Mouse (Mus musculus): ENCODE measurements around the gene Ap2a2. TPM values are rescaled to one million over a fixed set of nuclear protein-coding genes. Genes with fewer than 3 reads are reported as not detected.
A peak's percentile ranks its signal among the peaks of the same experiment; 100 is the strongest.
"Not testable (repeated sequence)": the region's sequence is repeated elsewhere in the genome, so short reads cannot be mapped to it uniquely, and the experiment has no call there.

The Ap2a2 gene
- polyA plus RNA-seq, 1 experiment from 2014 or later = 100 TPM

- Histone ChIP-seq H3K4me1 (ENCODE audit: control insufficient read depth, insufficient read depth, low read length) (no peaks in the 10 kb centered on the region), H3K4me3 (ENCODE audit: low read depth, low read length) (no peak overlapping the region), H3K9me3 (ENCODE audit: control insufficient read depth, low read length) (no peaks in the 10 kb centered on the region), H3K27me3 (ENCODE audit: control insufficient read depth, insufficient read depth, low read length) (no peaks in the 10 kb centered on the region), H3K27ac (ENCODE audit: low read depth, low read length) (no peak overlapping the region), H3K36me3 (ENCODE audit: control insufficient read depth, insufficient read depth, low read length) (peaks cover 16% of the 10 kb centered on the region), H3K4me2 (ENCODE audit: low read depth) (no peak overlapping the region), H3K9ac (ENCODE audit: low read length) (no peak overlapping the region)
- ATAC-seq (ENCODE audit: insufficient read depth, low FRiP score, low TSS enrichment) = no peak
- WGBS = 88% methylated on average over 2 of the region's 2 CpGs
- no peak for DNase-seq (ENCODE audit: low spot score)
These were observed 62.2 kb downstream of the Ap2a2 start for GRCm38 (mm10) chr7:141624214-141624613.

GRCm38 (mm10) chr7:141625120-141625810, 63.3 kb downstream of the Ap2a2 start:
- 92% methylated on average over 6 of the region's 6 CpGs for WGBS
- DNase-seq (ENCODE audit: low spot score) (no peak), ATAC-seq (ENCODE audit: insufficient read depth, low FRiP score, low TSS enrichment) (no peak)
- peaks cover 17% of the 10 kb centered on the region for H3K36me3 ChIP-seq (ENCODE audit: control insufficient read depth, insufficient read depth, low read length)
- H3K4me1 ChIP-seq (ENCODE audit: control insufficient read depth, insufficient read depth, low read length) = no peaks in the 10 kb centered on the region
- H3K27ac ChIP-seq (ENCODE audit: low read depth, low read length) = no peak overlapping the region
- H3K4me2 ChIP-seq (ENCODE audit: low read depth) = no peak overlapping the region
- H3K9ac ChIP-seq (ENCODE audit: low read length) = no peak overlapping the region
- no peaks in the 10 kb centered on the region for H3K27me3 ChIP-seq (ENCODE audit: control insufficient read depth, insufficient read depth, low read length)
- H3K9me3 ChIP-seq (ENCODE audit: control insufficient read depth, low read length) = no peaks in the 10 kb centered on the region
- H3K4me3 ChIP-seq (ENCODE audit: low read depth, low read length) = no peak overlapping the region

- H3K27me3 ChIP-seq (ENCODE audit: control insufficient read depth, insufficient read depth, low read length) = no peaks in the 10 kb centered on the region
- WGBS = 93% methylated on average over 2 of the region's 2 CpGs
- no peak overlapping the region for H3K27ac ChIP-seq (ENCODE audit: low read depth, low read length)
- ATAC-seq (ENCODE audit: insufficient read depth, low FRiP score, low TSS enrichment) (no peak), DNase-seq (ENCODE audit: low spot score) (no peak)
- H3K9ac ChIP-seq (ENCODE audit: low read length) = no peak overlapping the region
- no peaks in the 10 kb centered on the region for H3K4me1 ChIP-seq (ENCODE audit: control insufficient read depth, insufficient read depth, low read length)
- H3K4me3 ChIP-seq (ENCODE audit: low read depth, low read length) = no peak overlapping the region
- H3K36me3 ChIP-seq (ENCODE audit: control insufficient read depth, insufficient read depth, low read length) = peaks cover 11% of the 10 kb centered on the region
- H3K4me2 ChIP-seq (ENCODE audit: low read depth) = no peak overlapping the region
- H3K9me3 ChIP-seq (ENCODE audit: control insufficient read depth, low read length) = no peaks in the 10 kb centered on the region
These were observed 66.0 kb downstream of the Ap2a2 start for GRCm38 (mm10) chr7:141628018-141628417.

GRCm38 (mm10) chr7:141629241-141629640, 67.3 kb downstream of the Ap2a2 start:
- Histone ChIP-seq H3K9ac (ENCODE audit: low read length) (no peak overlapping the region), H3K4me2 (ENCODE audit: low read depth) (no peak overlapping the region), H3K27ac (ENCODE audit: low read depth, low read length) (no peak overlapping the region), H3K36me3 (ENCODE audit: control insufficient read depth, insufficient read depth, low read length) (peaks cover 11% of the 10 kb centered on the region), H3K27me3 (ENCODE audit: control insufficient read depth, insufficient read depth, low read length) (no peaks in the 10 kb centered on the region), H3K9me3 (ENCODE audit: control insufficient read depth, low read length) (no peaks in the 10 kb centered on the region), H3K4me1 (ENCODE audit: control insufficient read depth, insufficient read depth, low read length) (no peaks in the 10 kb centered on the region), H3K4me3 (ENCODE audit: low read depth, low read length) (no peak overlapping the region)
- WGBS = 93% methylated on average over 3 of the region's 3 CpGs
- DNase-seq (ENCODE audit: low spot score) = no peak
- no peak for ATAC-seq (ENCODE audit: insufficient read depth, low FRiP score, low TSS enrichment)

- H3K4me3 ChIP-seq (ENCODE audit: low read depth, low read length); H3K27ac ChIP-seq (ENCODE audit: low read depth, low read length); H3K9ac ChIP-seq (ENCODE audit: low read length); DNase-seq (ENCODE audit: low spot score); H3K36me3 ChIP-seq (ENCODE audit: control insufficient read depth, insufficient read depth, low read length); H3K27me3 ChIP-seq (ENCODE audit: control insufficient read depth, insufficient read depth, low read length); H3K9me3 ChIP-seq (ENCODE audit: control insufficient read depth, low read length); H3K4me2 ChIP-seq (ENCODE audit: low read depth); H3K4me1 ChIP-seq (ENCODE audit: control insufficient read depth, insufficient read depth, low read length): not testable (repeated sequence)
- peak; percentile 45 for ATAC-seq (ENCODE audit: insufficient read depth, low FRiP score, low TSS enrichment)
- 97% methylated on average over 1 of the region's 3 CpGs for WGBS
These were observed 76.1 kb downstream of the Ap2a2 start for GRCm38 (mm10) chr7:141638077-141638476.

- not testable (repeated sequence) for DNase-seq (ENCODE audit: low spot score); H3K9ac ChIP-seq (ENCODE audit: low read length); H3K36me3 ChIP-seq (ENCODE audit: control insufficient read depth, insufficient read depth, low read length); H3K4me2 ChIP-seq (ENCODE audit: low read depth); H3K27me3 ChIP-seq (ENCODE audit: control insufficient read depth, insufficient read depth, low read length); H3K4me3 ChIP-seq (ENCODE audit: low read depth, low read length); H3K27ac ChIP-seq (ENCODE audit: low read depth, low read length); H3K9me3 ChIP-seq (ENCODE audit: control insufficient read depth, low read length); H3K4me1 ChIP-seq (ENCODE audit: control insufficient read depth, insufficient read depth, low read length)
- WGBS = 94% methylated on average over 5 of the region's 8 CpGs
- ATAC-seq (ENCODE audit: insufficient read depth, low FRiP score, low TSS enrichment) = peak; percentile 69
These were observed 76.8 kb downstream of the Ap2a2 start for GRCm38 (mm10) chr7:141638513-141639334.

GRCm38 (mm10) chr7:141639335-141639890, 77.4 kb downstream of the Ap2a2 start:
- H3K4me3 ChIP-seq (ENCODE audit: low read depth, low read length); H3K4me2 ChIP-seq (ENCODE audit: low read depth); H3K27me3 ChIP-seq (ENCODE audit: control insufficient read depth, insufficient read depth, low read length); DNase-seq (ENCODE audit: low spot score); H3K4me1 ChIP-seq (ENCODE audit: control insufficient read depth, insufficient read depth, low read length); H3K9me3 ChIP-seq (ENCODE audit: control insufficient read depth, low read length); H3K9ac ChIP-seq (ENCODE audit: low read length); H3K27ac ChIP-seq (ENCODE audit: low read depth, low read length); H3K36me3 ChIP-seq (ENCODE audit: control insufficient read depth, insufficient read depth, low read length): not testable (repeated sequence)
- WGBS = 86% methylated on average over 5 of the region's 5 CpGs
- ATAC-seq (ENCODE audit: insufficient read depth, low FRiP score, low TSS enrichment) = peak; percentile 64

GRCm38 (mm10) chr7:141642375-141642774, 80.4 kb downstream of the Ap2a2 start:
- Histone ChIP-seq H3K9ac (ENCODE audit: low read length) (no peak overlapping the region), H3K4me2 (ENCODE audit: low read depth) (no peak overlapping the region), H3K4me3 (ENCODE audit: low read depth, low read length) (no peak overlapping the region), H3K27me3 (ENCODE audit: control insufficient read depth, insufficient read depth, low read length) (no peaks in the 10 kb centered on the region), H3K27ac (ENCODE audit: low read depth, low read length) (no peak overlapping the region), H3K4me1 (ENCODE audit: control insufficient read depth, insufficient read depth, low read length) (no peaks in the 10 kb centered on the region), H3K9me3 (ENCODE audit: control insufficient read depth, low read length) (no peaks in the 10 kb centered on the region), H3K36me3 (ENCODE audit: control insufficient read depth, insufficient read depth, low read length) (no peaks in the 10 kb centered on the region)
- 92% methylated on average over 1 of the region's 1 CpGs for WGBS
- ATAC-seq (ENCODE audit: insufficient read depth, low FRiP score, low TSS enrichment) = no peak
- no peak for DNase-seq (ENCODE audit: low spot score)
